Mouse (Mus musculus): ENCODE measurements around the gene Limd1.

The Limd1 gene

GRCm38 (mm10) chr9:123483598-123483997 is 5.1 kb downstream of the Limd1 start:
- DNase-seq (ENCODE audit: low spot score) = no peak

- DNase-seq (ENCODE audit: low spot score) = no peak
These were observed 6.3 kb downstream of the Limd1 start for GRCm38 (mm10) chr9:123484830-123485229.

GRCm38 (mm10) chr9:123485561-123485960 is 7.1 kb downstream of the Limd1 start:
- no peak for DNase-seq (ENCODE audit: low spot score)

- no peak for DNase-seq (ENCODE audit: low spot score)
These were observed 8.1 kb downstream of the Limd1 start for GRCm38 (mm10) chr9:123486635-123487034.

- no peak for DNase-seq (ENCODE audit: low spot score)
These were observed 10.6 kb downstream of the Limd1 start for GRCm38 (mm10) chr9:123489073-123489472.

GRCm38 (mm10) chr9:123489727-123490343 is 11.3 kb downstream of the Limd1 start:
- no peak for DNase-seq (ENCODE audit: low spot score)

GRCm38 (mm10) chr9:123490930-123491329 is 12.4 kb downstream of the Limd1 start:
- no peak for DNase-seq (ENCODE audit: low spot score)

- DNase-seq (ENCODE audit: low spot score) = peak; percentile 65
These were observed 13.5 kb downstream of the Limd1 start for GRCm38 (mm10) chr9:123491917-123492585.

GRCm38 (mm10) chr9:123496665-123497064 is 18.2 kb downstream of the Limd1 start:
- no peak for DNase-seq (ENCODE audit: low spot score)

- no peak for DNase-seq (ENCODE audit: low spot score)
These were observed 19.4 kb downstream of the Limd1 start for GRCm38 (mm10) chr9:123497906-123498305.

- no peak for DNase-seq (ENCODE audit: low spot score)
These were observed 22.0 kb downstream of the Limd1 start for GRCm38 (mm10) chr9:123500480-123500879.

GRCm38 (mm10) chr9:123503171-123503834 is 24.8 kb downstream of the Limd1 start:
- no peak for DNase-seq (ENCODE audit: low spot score)

- DNase-seq (ENCODE audit: low spot score) = peak; percentile 55
These were observed 25.8 kb downstream of the Limd1 start for GRCm38 (mm10) chr9:123504325-123504724.

- DNase-seq (ENCODE audit: low spot score) = no peak
These were observed 27.1 kb downstream of the Limd1 start for GRCm38 (mm10) chr9:123505598-123505997.

GRCm38 (mm10) chr9:123506270-123507146 is 28.0 kb downstream of the Limd1 start:
- no peak for DNase-seq (ENCODE audit: low spot score)

- no peak for DNase-seq (ENCODE audit: low spot score)
These were observed 28.9 kb downstream of the Limd1 start for GRCm38 (mm10) chr9:123507380-123507779.

GRCm38 (mm10) chr9:123508986-123509385 is 30.5 kb downstream of the Limd1 start:
- no peak for DNase-seq (ENCODE audit: low spot score)

- DNase-seq (ENCODE audit: low spot score) = no peak
These were observed 31.4 kb downstream of the Limd1 start for GRCm38 (mm10) chr9:123509638-123510604.

- DNase-seq (ENCODE audit: low spot score) = no peak
These were observed 32.4 kb downstream of the Limd1 start for GRCm38 (mm10) chr9:123510926-123511325.

GRCm38 (mm10) chr9:123512482-123512881 is 34.0 kb downstream of the Limd1 start:
- DNase-seq (ENCODE audit: low spot score) = no peak

- DNase-seq (ENCODE audit: low spot score) = no peak
These were observed 36.6 kb downstream of the Limd1 start for GRCm38 (mm10) chr9:123515087-123515486.
